Mouse (Mus musculus): ENCODE data around the gene Eif3i.
A peak's percentile ranks its signal among the peaks of the same experiment; 100 is the strongest.

The Eif3i gene

GRCm38 (mm10) chr4:129618786-129619691, 18.6 kb upstream of the Eif3i start, which contains the start of gene Iqcc:
TSS of gene Iqcc (minus strand) at chr4:129619099.
- DNase-seq, result peak; percentile 97

DNA sequence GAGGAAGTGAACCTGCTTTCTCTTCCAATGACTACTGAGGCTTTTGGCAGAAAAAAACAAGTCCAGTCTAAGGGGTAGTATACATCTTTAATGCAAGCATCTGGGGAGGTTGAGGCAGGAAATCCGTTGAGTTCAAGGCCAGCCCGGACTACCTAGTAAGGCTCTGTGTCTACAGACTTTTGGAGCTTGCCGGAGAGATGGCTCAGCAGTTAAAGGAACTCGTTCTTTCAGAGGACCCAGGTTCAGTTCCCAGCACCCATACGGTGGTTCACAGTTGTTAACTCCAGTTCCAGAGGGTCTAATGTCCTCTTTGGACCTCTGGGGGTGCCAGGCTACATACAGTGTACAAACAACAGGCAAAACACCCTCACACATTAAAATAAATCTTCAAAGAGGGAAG, 17.6 kb upstream of the Eif3i start:
- DNase-seq, result no peak

GRCm38 (mm10) chr4:129617121-129617641, 16.7 kb upstream of the Eif3i start:
- no peak for DNase-seq

- DNase-seq, result no peak
Observed at GRCm38 (mm10) chr4:129616631-129617030, 16.2 kb upstream of the Eif3i start.

DNA sequence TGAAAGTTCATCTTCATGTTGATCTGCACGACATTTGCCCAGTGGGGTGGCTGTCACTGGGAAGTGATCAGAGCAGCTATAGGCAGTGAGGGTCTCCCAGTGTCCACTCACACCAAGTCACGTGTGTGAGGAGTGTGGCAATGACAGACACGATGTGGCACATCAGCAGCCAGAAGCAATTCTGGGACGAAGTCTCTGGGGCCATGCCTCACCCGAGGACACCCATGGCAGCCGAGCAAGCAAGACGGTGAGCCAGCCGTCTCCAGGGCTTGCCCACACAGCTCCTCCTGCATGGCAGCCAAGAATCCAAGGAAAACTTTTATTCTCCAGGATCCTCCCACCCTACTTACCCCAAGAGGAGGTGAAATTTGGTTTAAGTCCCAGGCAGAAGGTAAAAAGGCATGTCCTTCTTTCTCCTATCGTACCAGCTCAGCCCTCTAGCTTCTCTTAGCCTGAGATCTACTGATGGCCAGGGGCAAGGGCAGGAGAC, 15.4 kb upstream of the Eif3i start:
- DNase-seq, result no peak

DNA sequence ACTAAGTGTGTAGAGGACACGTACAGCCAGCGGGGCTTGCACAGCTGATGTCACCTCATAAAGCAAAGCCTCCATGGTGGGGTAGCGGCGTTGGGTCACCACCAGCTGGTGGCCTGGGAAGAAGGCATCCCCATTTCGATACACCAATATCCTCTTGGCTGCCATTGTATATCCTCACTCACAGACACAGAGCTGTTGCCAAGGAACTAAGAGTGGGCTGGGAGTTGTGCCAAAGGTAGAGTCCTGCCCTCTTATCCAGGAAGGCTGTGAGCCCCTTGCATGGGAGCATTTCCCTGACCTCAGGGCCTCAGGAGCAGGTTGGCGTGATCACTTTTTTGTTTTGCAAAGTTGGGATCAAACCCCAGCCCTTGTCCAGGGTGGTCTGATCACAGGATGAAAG, 13.6 kb upstream of the Eif3i start, which contains the start of gene Dcdc2b:
Gene Dcdc2b, minus strand, starts transcription at position 165 of the 400 bp plus-strand sequence.
- peak; percentile 58 to 60 for DNase-seq

DNA sequence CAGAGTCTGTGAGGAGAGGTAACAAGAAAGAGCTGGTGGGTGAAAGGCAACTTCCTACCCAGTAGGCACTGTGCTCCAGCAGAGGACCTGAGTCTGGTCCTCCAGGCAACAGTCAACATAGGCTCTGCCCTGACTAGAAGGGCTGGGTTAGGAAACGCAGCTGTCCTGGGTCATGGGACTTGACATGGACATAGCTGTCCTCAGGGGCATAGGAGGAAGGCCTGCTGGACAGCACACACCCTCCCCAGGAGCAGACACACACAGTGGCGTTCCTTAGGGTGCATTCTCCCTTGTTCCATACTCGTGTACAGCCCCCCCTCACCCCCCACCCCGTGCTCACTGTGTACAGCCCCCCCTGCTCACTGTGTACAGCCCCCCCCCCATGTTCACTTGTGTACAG, 10.0 kb upstream of the Eif3i start:
- DNase-seq, result no peak

DNA sequence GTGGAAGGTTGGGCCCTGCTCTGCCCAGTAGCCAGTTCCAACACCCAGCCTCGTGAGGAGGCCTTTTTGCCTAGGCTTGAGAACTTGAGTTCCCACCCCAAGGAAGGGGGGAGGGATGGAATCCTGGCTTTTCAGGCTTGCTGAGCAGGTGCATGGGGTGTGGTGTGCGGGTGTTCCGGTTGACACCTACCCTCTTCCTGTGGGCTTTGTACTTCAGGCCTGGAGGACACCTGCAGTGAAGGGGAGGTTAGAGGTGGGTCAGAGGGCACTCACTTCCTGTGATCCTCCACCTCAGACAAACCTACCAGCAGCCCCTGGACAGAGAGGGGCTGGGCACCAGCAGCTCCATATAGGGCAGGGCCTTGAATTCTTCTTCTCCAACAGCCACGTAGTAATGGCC, 9.6 kb upstream of the Eif3i start:
- no peak for DNase-seq

GRCm38 (mm10) chr4:129609139-129609631, 8.7 kb upstream of the Eif3i start:
- DNase-seq, result peak in 1 of 2 experiments; percentile 44

GRCm38 (mm10) chr4:129608426-129609025, 8.1 kb upstream of the Eif3i start:
- peak; percentile 90 to 94 for DNase-seq

GRCm38 (mm10) chr4:129588865-129589264, 11.6 kb downstream of the Eif3i start:
- no peak for DNase-seq

DNA sequence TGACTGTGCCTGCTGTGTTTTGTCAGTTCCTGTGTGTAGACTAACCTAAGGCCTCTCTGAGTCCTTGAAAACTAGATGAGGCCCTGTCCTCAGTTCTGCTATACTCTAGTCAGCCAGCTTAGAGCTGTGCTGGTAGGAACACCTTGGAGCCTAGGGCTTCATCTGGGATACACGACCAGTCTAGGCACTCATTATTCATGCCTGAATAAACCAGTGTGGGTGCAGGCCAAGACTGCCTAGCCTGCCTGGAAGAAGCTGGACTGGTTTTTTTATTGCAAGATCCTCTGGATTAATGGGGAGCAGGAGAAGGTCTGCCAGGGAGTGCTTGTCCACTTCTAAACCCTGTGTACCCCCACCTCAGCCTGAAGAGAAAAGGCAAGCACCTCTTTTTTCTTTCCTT, 13.5 kb downstream of the Eif3i start:
- no peak for DNase-seq

GRCm38 (mm10) chr4:129585773-129586172, 14.7 kb downstream of the Eif3i start:
- no peak for DNase-seq

- DNase-seq, result peak; percentile 83 to 88
Observed at GRCm38 (mm10) chr4:129584884-129585608, 15.4 kb downstream of the Eif3i start.

DNA sequence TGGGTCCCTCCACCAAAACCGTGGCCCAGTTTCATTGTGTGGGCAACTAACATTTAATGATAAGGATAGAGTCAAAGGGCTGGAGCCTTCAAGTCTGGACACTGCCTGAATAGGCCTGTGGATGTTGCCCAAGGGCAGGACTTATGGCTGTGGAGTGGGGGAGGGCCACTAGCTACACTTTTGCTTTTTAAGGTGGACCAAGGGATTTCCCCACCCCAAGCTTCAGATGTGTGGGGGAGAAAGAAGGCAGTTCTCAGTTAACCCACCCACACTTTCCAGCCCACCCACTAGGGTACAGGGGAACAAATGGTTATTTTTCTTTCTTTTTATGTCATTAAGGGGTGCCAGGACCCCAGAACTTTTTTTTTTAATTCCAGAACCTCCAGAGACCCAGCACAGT, 16.1 kb downstream of the Eif3i start:
- no peak for DNase-seq

DNA sequence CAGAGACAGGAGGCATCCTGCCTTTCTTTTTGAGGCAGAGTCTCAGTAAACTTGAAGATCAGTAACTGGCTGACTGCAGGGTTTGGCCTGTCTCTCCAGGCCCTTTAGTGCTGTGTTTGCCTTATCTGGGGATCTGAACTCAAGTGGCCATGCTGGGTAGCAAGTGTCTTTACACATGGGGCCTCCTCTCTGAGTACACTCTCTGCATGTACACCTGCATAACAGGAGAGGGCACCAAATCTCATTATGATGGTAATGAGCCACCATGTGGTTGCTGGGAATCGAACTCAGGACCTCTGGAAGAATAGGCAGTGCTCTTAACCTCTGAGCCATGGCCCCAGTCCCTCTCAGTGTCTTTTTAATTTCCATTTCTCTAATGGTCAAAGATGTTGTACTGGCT, 18.2 kb downstream of the Eif3i start:
- DNase-seq, result no peak

DNA sequence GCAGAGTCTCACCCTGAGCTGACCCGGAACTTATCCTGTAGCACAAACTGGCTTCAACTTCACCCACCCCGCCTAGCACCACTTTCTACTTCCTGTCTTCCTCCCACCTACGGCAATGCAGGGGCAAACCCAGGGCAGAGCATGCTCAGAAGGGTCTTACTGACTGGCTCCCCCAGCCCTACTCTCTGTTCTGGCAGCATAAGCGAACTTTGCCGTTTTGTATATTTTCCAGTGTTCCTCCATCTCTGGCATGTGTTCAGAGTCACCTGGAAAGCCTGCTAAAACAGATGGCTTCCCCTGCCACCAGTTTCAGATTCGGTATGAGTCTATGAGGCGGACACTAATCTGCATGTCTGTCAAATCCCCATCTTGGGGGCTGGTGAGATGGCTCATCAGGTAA, 20.1 kb downstream of the Eif3i start:
- peak; percentile 69 to 73 for DNase-seq

DNA sequence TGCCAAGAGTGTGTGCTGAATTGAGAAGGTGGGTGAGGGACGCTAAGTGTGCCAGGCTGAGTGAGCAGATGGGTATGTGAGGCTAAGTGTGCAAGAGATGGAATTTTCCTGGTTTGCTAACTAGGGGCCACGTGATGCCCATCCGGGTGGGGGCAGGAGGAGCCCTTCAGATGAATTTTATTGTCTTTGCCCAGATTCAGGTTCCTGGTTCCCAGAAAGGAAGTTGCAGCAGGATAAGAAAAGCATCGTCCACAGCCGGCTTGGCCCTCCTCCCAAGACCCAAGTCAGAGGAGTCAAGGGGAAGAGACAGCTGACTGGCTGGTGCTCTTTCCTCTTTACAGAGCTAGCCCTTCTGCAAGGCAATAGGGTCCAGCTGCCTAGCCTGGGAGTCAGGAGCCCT, 22.0 kb downstream of the Eif3i start, which contains the start of gene Fam167b:
Gene Fam167b, minus strand, starts transcription at position 84 of the 400 bp plus-strand sequence.
- no peak for DNase-seq

DNA sequence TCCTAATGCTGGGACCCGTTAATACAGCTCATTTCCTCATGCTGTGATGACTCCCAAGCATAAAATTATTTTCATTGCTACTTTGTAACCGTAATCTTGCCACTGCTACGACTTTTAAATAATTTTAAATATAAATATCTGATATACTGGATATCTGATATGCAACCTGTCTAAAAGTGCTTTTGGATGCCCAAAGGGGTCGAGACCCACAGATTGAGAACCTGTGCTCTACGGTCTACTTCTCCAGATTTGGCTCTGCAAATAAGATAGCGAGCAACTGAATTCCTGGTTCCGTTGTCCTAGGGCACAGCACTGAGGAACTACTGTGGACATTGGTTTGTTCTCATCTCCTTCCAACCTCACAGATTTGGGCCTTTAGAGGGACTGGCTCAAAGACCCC, 22.8 kb downstream of the Eif3i start:
- no peak for DNase-seq

- DNase-seq, result peak; percentile 57 to 78
Observed at GRCm38 (mm10) chr4:129576863-129577491, 23.5 kb downstream of the Eif3i start.

- no peak for DNase-seq
Observed at GRCm38 (mm10) chr4:129575171-129575844, 25.1 kb downstream of the Eif3i start.

- DNase-seq, result no peak
Observed at GRCm38 (mm10) chr4:129573430-129573829, 27.0 kb downstream of the Eif3i start, which contains the start of gene Lck. TSS of gene Lck (minus strand) at chr4:129573641.

Measured in cerebellum, postnatal 14 days (tissue).